In the genomic region with DNA sequence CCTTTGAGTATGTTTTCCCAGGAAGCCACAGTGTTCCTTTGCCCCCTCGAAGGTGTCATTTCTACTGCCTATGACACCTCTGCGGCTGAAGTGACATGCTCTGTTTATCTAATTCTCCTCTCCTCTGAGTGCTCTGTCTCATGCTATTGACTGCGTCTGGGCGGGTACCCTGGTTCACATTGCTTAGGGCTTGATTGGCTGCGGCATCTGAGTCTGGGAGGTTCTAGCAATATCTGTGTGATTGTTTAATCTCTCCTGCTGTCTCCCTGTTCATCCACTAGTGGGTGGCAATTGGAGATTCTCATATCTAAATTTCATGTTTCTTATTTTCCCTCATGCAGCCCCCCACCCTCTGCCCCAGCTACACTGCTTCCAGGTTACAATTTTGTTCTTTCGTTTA, we compare ENCODE assay signal across 15 mouse cellular contexts. TPM values are rescaled to one million over a fixed set of nuclear protein-coding genes. Genes with fewer than 3 reads are reported as not detected.
DNase-seq lines count a peak whose midpoint lies in the region; ATAC-seq and TF ChIP-seq lines count a peak whose summit lies in the region.
"Had no signal": no experiment of that assay in that cellular context is flagged by ENCODE, and none has a peak within 500 bp of the region (broad histone marks: within the 10 kb centered on the region; RNA-seq: fewer than 3 reads in every experiment).

No protein-coding gene starts in this region.

- peaks cover 18% of the 10 kb centered on the region for H3K4me1 ChIP-seq in liver, postnatal 0 days (ENCODE audit: insufficient read depth)
- H3K4me1 ChIP-seq in liver, embryonic 12.5 days = peaks cover 15% of the 10 kb centered on the region; the same call in 1 of the 2 replicates
- peaks cover 39% of the 10 kb centered on the region for H3K4me1 ChIP-seq in embryonic facial prominence, embryonic 14.5 days (ENCODE audit: control insufficient read depth, insufficient read depth, low read length)
- peaks cover 44% of the 10 kb centered on the region for H3K4me1 ChIP-seq in stomach, embryonic 16.5 days (ENCODE audit: control insufficient read depth, insufficient read depth, low read length)

- no peaks in the 10 kb centered on the region for H3K27me3 ChIP-seq in liver, postnatal 0 days (ENCODE audit: insufficient read depth, low read length)
- no peaks in the 10 kb centered on the region for H3K27me3 ChIP-seq in liver, embryonic 12.5 days (replicated peaks)
- no peaks in the 10 kb centered on the region for H3K27me3 ChIP-seq in embryonic facial prominence, embryonic 14.5 days (replicated peaks; ENCODE audit: control insufficient read depth, insufficient read depth, low read length)
- no peaks in the 10 kb centered on the region for H3K27me3 ChIP-seq in stomach, embryonic 16.5 days (ENCODE audit: control insufficient read depth, insufficient read depth, low read length)
- H3K27me3 ChIP-seq: forebrain, embryonic 12.5 days; heart, embryonic 12.5 days; hindbrain, embryonic 13.5 days; limb, embryonic 15.5 days had no signal

- no peak overlapping the region for H3K27ac ChIP-seq in liver, postnatal 0 days (ENCODE audit: low read depth)
- no peak overlapping the region for H3K27ac ChIP-seq in liver, embryonic 12.5 days
- peak overlapping the region; percentile 25; the same call in 1 of the 2 replicates for H3K27ac ChIP-seq in embryonic facial prominence, embryonic 14.5 days (replicated peaks; ENCODE audit: low read depth, low read length)
- peak overlapping the region; percentile 91 for H3K27ac ChIP-seq in stomach, embryonic 16.5 days (ENCODE audit: low read length)
- H3K27ac ChIP-seq: hindbrain, embryonic 13.5 days had no signal

- H3K9ac ChIP-seq in liver, postnatal 0 days (replicated peaks) = no peak overlapping the region
- H3K9ac ChIP-seq in liver, embryonic 12.5 days = no peak overlapping the region
- no peak overlapping the region for H3K9ac ChIP-seq in embryonic facial prominence, embryonic 14.5 days (ENCODE audit: low read depth, low read length)
- no peak overlapping the region for H3K9ac ChIP-seq in stomach, embryonic 16.5 days (ENCODE audit: low read length)
- H3K9ac ChIP-seq: heart, embryonic 12.5 days; hindbrain, embryonic 13.5 days; limb, embryonic 15.5 days had no signal

- peak; percentile 48 for ATAC-seq in liver, postnatal 0 days
- ATAC-seq in liver, embryonic 12.5 days = no peak
- no peak for ATAC-seq in embryonic facial prominence, embryonic 14.5 days (ENCODE audit: low read depth)
- no peak for ATAC-seq in stomach, embryonic 16.5 days (ENCODE audit: insufficient read depth, low FRiP score)

- no peak overlapping the region for H3K4me2 ChIP-seq in liver, postnatal 0 days (ENCODE audit: low read depth, low read length)
- H3K4me2 ChIP-seq in liver, embryonic 12.5 days = no peak overlapping the region
- H3K4me2 ChIP-seq in embryonic facial prominence, embryonic 14.5 days (ENCODE audit: low read depth, low read length) = no peak overlapping the region
- no peak overlapping the region for H3K4me2 ChIP-seq in stomach, embryonic 16.5 days (ENCODE audit: low read depth, low read length)
- H3K4me2 ChIP-seq: forebrain, embryonic 12.5 days; heart, embryonic 12.5 days; hindbrain, embryonic 13.5 days; limb, embryonic 15.5 days had no signal

- H3K4me3 ChIP-seq in liver, postnatal 0 days (ENCODE audit: low read depth, low read length) = no peak overlapping the region
- H3K4me3 ChIP-seq in liver, embryonic 12.5 days = no peak overlapping the region
- no peak overlapping the region for H3K4me3 ChIP-seq in embryonic facial prominence, embryonic 14.5 days (ENCODE audit: low read depth, low read length)
- H3K4me3 ChIP-seq in stomach, embryonic 16.5 days (replicated peaks; ENCODE audit: low read length) = no peak overlapping the region
- H3K4me3 ChIP-seq: forebrain, embryonic 12.5 days; heart, embryonic 12.5 days; hindbrain, embryonic 13.5 days; limb, embryonic 15.5 days had no signal

- no peak for TF ChIP-seq EP300 in liver, postnatal 0 days (IDR thresholded peaks at IDR 0.05; ENCODE audit: low read depth)

- TF ChIP-seq CTCF in liver, postnatal 0 days (IDR thresholded peaks at IDR 0.05; ENCODE audit: low read depth) = no peak

- no peaks in the 10 kb centered on the region for H3K36me3 ChIP-seq in liver, postnatal 0 days (replicated peaks; ENCODE audit: insufficient read depth, low read length)
- H3K36me3 ChIP-seq in liver, embryonic 12.5 days = no peaks in the 10 kb centered on the region
- 0 out of 2 replicates have a peak, but pooled peaks cover 14% of the 10 kb centered on the region for H3K36me3 ChIP-seq in embryonic facial prominence, embryonic 14.5 days (ENCODE audit: control insufficient read depth, insufficient read depth, low read length)
- H3K36me3 ChIP-seq in stomach, embryonic 16.5 days (ENCODE audit: control insufficient read depth, insufficient read depth, low read length) = 0 out of 2 replicates have a peak, but pooled peaks cover 2% of the 10 kb centered on the region
- H3K36me3 ChIP-seq: forebrain, embryonic 12.5 days; G1E; hindbrain, embryonic 13.5 days had no signal

- 60% methylated on average over 6 of the region's 6 CpGs for WGBS in liver, postnatal 0 days (ENCODE audit: insufficient replicate concordance)
- WGBS in liver, embryonic 12.5 days (ENCODE audit: insufficient replicate concordance) = 52% methylated on average over 6 of the region's 6 CpGs
- 52% methylated on average over 6 of the region's 6 CpGs for WGBS in embryonic facial prominence, embryonic 14.5 days
- 47% methylated on average over 6 of the region's 6 CpGs for WGBS in stomach, embryonic 16.5 days

- H3K9me3 ChIP-seq in liver, postnatal 0 days (ENCODE audit: low read length) = no peaks in the 10 kb centered on the region
- no peaks in the 10 kb centered on the region for H3K9me3 ChIP-seq in liver, embryonic 12.5 days (replicated peaks)
- H3K9me3 ChIP-seq in embryonic facial prominence, embryonic 14.5 days (ENCODE audit: control insufficient read depth, low read length) = no peaks in the 10 kb centered on the region
- H3K9me3 ChIP-seq in stomach, embryonic 16.5 days (replicated peaks; ENCODE audit: control insufficient read depth, low read length) = no peaks in the 10 kb centered on the region
- H3K9me3 ChIP-seq: forebrain, embryonic 12.5 days; G1E; heart, embryonic 12.5 days; hindbrain, embryonic 13.5 days; limb, embryonic 15.5 days had no signal

- DNase-seq in embryo, embryonic 10 days (ENCODE audit: low spot score) = peak; percentile 29
- DNase-seq in embryo, embryonic 10.5 days (ENCODE audit: low spot score) = no peak
- no peak for DNase-seq in liver, postnatal 0 days
- no peak for DNase-seq in embryonic facial prominence, embryonic 14.5 days (ENCODE audit: low spot score)
- DNase-seq in gastrocnemius, adult 8-10 months (ENCODE audit: low spot score in 2 of 2) = no peak
- no peak for DNase-seq in adrenal gland, postnatal 14 days
- DNase-seq: kidney, adult 9 months; right cerebral cortex, postnatal 14 days had no signal

RNA-seq across cellular contexts. Expression of a gene that starts 49.6 kb away (rescaled TPM):
- 16.1 and 19.2 TPM in 2 replicates for polyA plus RNA-seq in liver, postnatal 0 days (2015; fragmentation: Nextera tagmentation; extraction: Ambion mirVana)
- polyA plus RNA-seq in liver, embryonic 12.5 days (2016; fragmentation: Nextera tagmentation; extraction: Ambion mirVana) = 20.0 and 22.2 TPM in 2 replicates
- polyA plus RNA-seq in embryonic facial prominence, embryonic 14.5 days (2014; fragmentation: Nextera tagmentation; extraction: Ambion mirVana) = 116 and 121 TPM in 2 replicates
- polyA plus RNA-seq in stomach, embryonic 16.5 days (2015; fragmentation: Nextera tagmentation; extraction: Ambion mirVana) = 15.0 and 15.2 TPM in 2 replicates
- total RNA-seq in gastrocnemius, adult 8-10 months (2022) = 100 to 1,000 TPM in 2 of 4 experiments, 10 to 100 TPM in 2; 98.7 to 124 (median 105) TPM
- 103 and 118 TPM in 2 replicates for total RNA-seq in adrenal gland, postnatal 14 days (2021)

Comparison
In these comparisons a context has a peak if more than half of its experiments do, and no peak if none do; other contexts are left out.
1. H3K27ac ChIP-seq: peak in embryonic facial prominence, embryonic 14.5 days (single experiment) and stomach, embryonic 16.5 days (single experiment); none in liver, postnatal 0 days (single experiment) and liver, embryonic 12.5 days (single experiment).